Mouse (Mus musculus) G1E (cell line): Measurements from ENCODE around the gene Olfr149. TPM values are rescaled to one million over a fixed set of nuclear protein-coding genes. Genes with fewer than 3 reads are reported as not detected.
"Not testable (repeated sequence)": the region's sequence is repeated elsewhere in the genome, so short reads cannot be mapped to it uniquely, and the experiment has no call there.

Source experiments
- ATAC-seq: 2 replicates; pipeline ENCODE4 v1.8.0; 2016; ENCODE audit warnings: mild to moderate bottlenecking; ENCODE audit not compliant: insufficient number of reproducible peaks, poor library complexity, low FRiP score, severe bottlenecking; ENCODE audit errors: extremely low read depth
- DNase-seq: peaks from one replicate; pipeline ENCODE4 v3.0.0; 2012; ENCODE audit warnings: low spot score
- H3K27me3 ChIP-seq: 2 replicates; pipeline ENCODE4 v1.6.1; 2012; ENCODE audit warnings: mild to moderate bottlenecking, low read length, inconsistent platforms; ENCODE audit not compliant: insufficient read depth
- H3K36me3 ChIP-seq: replicated peaks from 2 replicates; pipeline ENCODE3; 2012; ENCODE audit warnings: mild to moderate bottlenecking, inconsistent platforms
- H3K4me1 ChIP-seq: 2 replicates; pipeline ENCODE4 v1.6.1; 2012; ENCODE audit warnings: low read depth, low read length, inconsistent platforms, mixed read lengths; ENCODE audit not compliant: insufficient read depth
- H3K4me3 ChIP-seq: 2 replicates; pipeline ENCODE4 v1.5.1; 2012; ENCODE audit warnings: low read depth, mild to moderate bottlenecking, inconsistent platforms, low read length, moderate library complexity, mixed read lengths
- H3K9me3 ChIP-seq: replicated peaks from 2 replicates; pipeline ENCODE4 v1.6.1; 2012; ENCODE audit warnings: inconsistent platforms
- CTCF ChIP-seq: IDR thresholded peaks from 2 replicates; pipeline ENCODE4 v1.5.1; 2012; ENCODE audit warnings: low read depth, low read length, inconsistent platforms, mixed read lengths
- GATA1 ChIP-seq: IDR thresholded peaks from 2 replicates; pipeline ENCODE4 v1.6.1; 2012; ENCODE audit warnings: borderline replicate concordance, low read length, inconsistent platforms, mixed read lengths
- GATA2 ChIP-seq: IDR thresholded peaks from 2 replicates; pipeline ENCODE4 v1.6.1; 2012; ENCODE audit warnings: low read depth, low read length, inconsistent platforms, borderline replicate concordance
- POLR2AphosphoS5 ChIP-seq: IDR thresholded peaks from 2 replicates; pipeline ENCODE4 v1.6.1; 2012; ENCODE audit warnings: low read depth, low read length, inconsistent platforms; ENCODE audit not compliant: insufficient replicate concordance
- TAL1 ChIP-seq: conservative IDR thresholded peaks from 2 replicates; pipeline ENCODE4 v1.6.1; 2012; ENCODE audit warnings: low read depth, low read length, inconsistent platforms, mixed read lengths
- polyA plus RNA-seq: library from polyadenylated mRNA; stranded (reverse); fragments of >175 nt; gene quantifications from 2 replicates; pipeline ENCODE4 v1.2.3, GENCODE M21; 2012
- total RNA-seq, 2 experiments: library from RNA; stranded (forward) in 1 of 2; stranded (reverse) in 1 of 2; fragments of 200-1000 nt in 1 of 2; fragments of >200 nt in 1 of 2; fragmentation: Nextera tagmentation in 1 of 2; gene quantifications; 2 replicates each; pipeline ENCODE4 v1.2.3; 2014 to 2017

Olfr149 gene
- total and polyA plus RNA-seq, 3 experiments = not detected

GRCm38 (mm10) chr9:39708958-39709357, 2.0 kb upstream of the Olfr149 start:
- Histone ChIP-seq H3K4me1 (no peaks in the 10 kb centered on the region), H3K4me3 (no peak overlapping the region), H3K9me3 (no peaks in the 10 kb centered on the region), H3K27me3 (no peaks in the 10 kb centered on the region), H3K36me3 (no peaks in the 10 kb centered on the region)
- no peak for DNase-seq
- TF ChIP-seq GATA1 = no peak
- TF ChIP-seq CTCF = no peak
- TF ChIP-seq GATA2 = no peak
- TF ChIP-seq POLR2AphosphoS5 = no peak
- no peak for TF ChIP-seq TAL1
- no peak for ATAC-seq

GRCm38 (mm10) chr9:39701123-39701522, 5.8 kb downstream of the Olfr149 start:
- not testable (repeated sequence) for H3K4me1 ChIP-seq, H3K36me3 ChIP-seq, H3K4me3 ChIP-seq, H3K9me3 ChIP-seq, H3K27me3 ChIP-seq, DNase-seq, ATAC-seq

- Histone ChIP-seq H3K4me3 (no peak overlapping the region), H3K27me3 (no peaks in the 10 kb centered on the region), H3K9me3 (no peaks in the 10 kb centered on the region), H3K4me1 (no peaks in the 10 kb centered on the region), H3K36me3 (no peaks in the 10 kb centered on the region)
- no peak for DNase-seq
- no peak for TF ChIP-seq POLR2AphosphoS5
- no peak for TF ChIP-seq GATA1
- no peak for TF ChIP-seq GATA2
- ATAC-seq = no peak
Observed at GRCm38 (mm10) chr9:39679280-39679679, 27.6 kb downstream of the Olfr149 start.

GRCm38 (mm10) chr9:39678557-39678956, 28.4 kb downstream of the Olfr149 start:
- Histone ChIP-seq H3K4me3 (no peak overlapping the region), H3K27me3 (no peaks in the 10 kb centered on the region), H3K9me3 (no peaks in the 10 kb centered on the region), H3K36me3 (no peaks in the 10 kb centered on the region), H3K4me1 (no peaks in the 10 kb centered on the region)
- TF ChIP-seq TAL1 = no peak
- TF ChIP-seq GATA1 = no peak
- TF ChIP-seq POLR2AphosphoS5 = no peak
- TF ChIP-seq GATA2 = no peak
- TF ChIP-seq CTCF = no peak
- DNase-seq (no peak), ATAC-seq (no peak)

- no peak for ATAC-seq
- H3K4me1 ChIP-seq = no peaks in the 10 kb centered on the region
- DNase-seq = no peak
Observed at GRCm38 (mm10) chr9:39674820-39675219, 32.1 kb downstream of the Olfr149 start.

GRCm38 (mm10) chr9:39669723-39670122, 37.2 kb downstream of the Olfr149 start:
- TF ChIP-seq TAL1 (no peak), GATA1 (no peak), POLR2AphosphoS5 (no peak), CTCF (no peak), GATA2 (no peak)
- ATAC-seq (no peak), DNase-seq (no peak)
- Histone ChIP-seq H3K27me3 (no peaks in the 10 kb centered on the region), H3K9me3 (no peaks in the 10 kb centered on the region), H3K4me1 (no peaks in the 10 kb centered on the region), H3K4me3 (no peak overlapping the region), H3K36me3 (no peaks in the 10 kb centered on the region)

More at GRCm38 (mm10) chr9:39674820-39675219, 32.1 kb downstream of the Olfr149 start:
- H3K36me3 ChIP-seq = no peaks in the 10 kb centered on the region
- no peak for TF ChIP-seq GATA1
- TF ChIP-seq GATA2 = no peak
- TF ChIP-seq POLR2AphosphoS5 = no peak
- no peak for TF ChIP-seq TAL1
- TF ChIP-seq CTCF = no peak
- no peaks in the 10 kb centered on the region for H3K27me3 ChIP-seq
- no peak overlapping the region for H3K4me3 ChIP-seq
- no peaks in the 10 kb centered on the region for H3K9me3 ChIP-seq

- ATAC-seq = no peak
- no peaks in the 10 kb centered on the region for H3K9me3 ChIP-seq
- H3K4me3 ChIP-seq = no peak within 1 kb of the TSS
- no peak for DNase-seq
- no peaks in the 10 kb centered on the region for H3K36me3 ChIP-seq
- TF ChIP-seq GATA1 (no peak), POLR2AphosphoS5 (no peak), CTCF (no peak), GATA2 (no peak), TAL1 (no peak)
- H3K27me3 ChIP-seq = no peaks in the 10 kb centered on the region
- H3K4me1 ChIP-seq = no peaks in the 10 kb centered on the region
Observed at GRCm38 (mm10) chr9:39666905-39667304, 40.0 kb downstream of the Olfr149 start, which contains the start of gene Olfr963. TSS of gene Olfr963 (plus strand) at chr9:39667205.
